Mouse (Mus musculus) embryonic facial prominence, embryonic 14.5 days (tissue): ENCODE measurements at regions not wholly inside any gene's neighbourhood (a gene's known extent, or its start where the extent isn't known, plus 50 kb on each side); places are given as distances from the start of the nearest gene placed in this dataset.

Experiments
- ATAC-seq: fragments of 200-750 bp; cut with Nextera tagmentation; 2 replicates; pipeline ENCODE4 v1.8.0; 2017; ENCODE audit warnings: low read depth, moderate number of reproducible peaks, moderate TSS enrichment
- DNase-seq: peaks from one replicate; pipeline ENCODE4 v3.0.0-alpha.2; 2015; ENCODE audit warnings: low spot score
- H3K27ac ChIP-seq: fragments of 300-500 bp; sonication (generic); replicated peaks from 2 replicates; pipeline ENCODE4 v1.5.1; 2014; ENCODE audit warnings: low read depth, mild to moderate bottlenecking, low read length, moderate library complexity
- H3K27me3 ChIP-seq: fragments of 300-500 bp; sonication (generic); replicated peaks from 2 replicates; pipeline ENCODE4 v1.6.1; 2014; ENCODE audit warnings: low read length; ENCODE audit not compliant: control insufficient read depth, insufficient read depth
- H3K36me3 ChIP-seq: fragments of 300-500 bp; sonication (generic); 2 replicates; pipeline ENCODE4 v1.6.1; 2014; ENCODE audit warnings: low read length, mixed read lengths; ENCODE audit not compliant: control insufficient read depth, insufficient read depth
- H3K4me1 ChIP-seq: fragments of 300-500 bp; sonication (generic); 2 replicates; pipeline ENCODE4 v1.6.1; 2014; ENCODE audit warnings: antibody characterized with exemption, low read length; ENCODE audit not compliant: control insufficient read depth, insufficient read depth
- H3K4me2 ChIP-seq: fragments of 300-500 bp; sonication (generic); 2 replicates; pipeline ENCODE4 v1.6.1; 2014; ENCODE audit warnings: low read depth, mild to moderate bottlenecking, low read length, moderate library complexity, mixed read lengths
- H3K4me3 ChIP-seq: fragments of 300-500 bp; sonication (generic); 2 replicates; pipeline ENCODE4 v1.5.1; 2014; ENCODE audit warnings: low read depth, mild to moderate bottlenecking, low read length
- H3K9ac ChIP-seq: fragments of 300-500 bp; sonication (generic); 2 replicates; pipeline ENCODE4 v1.6.1; 2014; ENCODE audit warnings: low read depth, mild to moderate bottlenecking, low read length, moderate library complexity, mixed read lengths
- H3K9me3 ChIP-seq: fragments of 300-500 bp; sonication (generic); 2 replicates; pipeline ENCODE4 v1.6.1; 2016; ENCODE audit warnings: low read length; ENCODE audit not compliant: control insufficient read depth
- WGBS: fragments of 180-500 bp; shearing (Covaris S2); extraction: QIAGEN DNeasy Blood & Tissue Kit; methylation state at CpG from one replicate; pipeline ENCODE4 v1.1.7; 2014; 5-methylcytosine and 5-hydroxymethylcytosine counted together

GRCm38 (mm10) chr10:17516068-17516467, 206.9 kb upstream of the Cited2 start:
- Histone ChIP-seq H3K27me3 (no peaks in the 10 kb centered on the region), H3K4me2 (no peak overlapping the region), H3K4me1 (peaks cover 7% of the 10 kb centered on the region; the same call in 1 of the 2 replicates), H3K36me3 (no peaks in the 10 kb centered on the region), H3K27ac (no peak overlapping the region), H3K9me3 (peaks cover 3% of the 10 kb centered on the region; the same call in 1 of the 2 replicates), H3K4me3 (no peak overlapping the region), H3K9ac (no peak overlapping the region)
- ATAC-seq (no peak), DNase-seq (no peak)
- 94% methylated on average over 2 of the region's 2 CpGs for WGBS

- no peak for DNase-seq
- Histone ChIP-seq H3K4me1 (peaks cover 5% of the 10 kb centered on the region; the same call in 1 of the 2 replicates), H3K9me3 (peaks cover 4% of the 10 kb centered on the region; the same call in 1 of the 2 replicates), H3K4me2 (no peak overlapping the region), H3K36me3 (no peaks in the 10 kb centered on the region), H3K9ac (0 out of 2 replicates have a peak overlapping the region, but pooled peaks have one; percentile 2), H3K4me3 (no peak overlapping the region), H3K27ac (no peak overlapping the region), H3K27me3 (no peaks in the 10 kb centered on the region)
- ATAC-seq, result peak; percentile 65; the same call in 1 of the 2 replicates
- 64% methylated on average over 9 of the region's 9 CpGs for WGBS
Observed at GRCm38 (mm10) chr10:17518423-17519175, 204.4 kb upstream of the Cited2 start.

- H3K36me3 ChIP-seq, result no peaks in the 10 kb centered on the region
- ATAC-seq (no peak), DNase-seq (peak; percentile 85)
- WGBS, result 20% methylated on average over 5 of the region's 5 CpGs
- peaks cover 5% of the 10 kb centered on the region; the same call in 1 of the 2 replicates for H3K4me1 ChIP-seq
- H3K9me3 ChIP-seq, result peaks cover 4% of the 10 kb centered on the region; the same call in 1 of the 2 replicates
- H3K4me3 ChIP-seq, result no peak overlapping the region
- no peaks in the 10 kb centered on the region for H3K27me3 ChIP-seq
- peak overlapping the region; percentile 46; the same call in 1 of the 2 replicates for H3K27ac ChIP-seq
- H3K9ac ChIP-seq, result no peak overlapping the region
- peak overlapping the region; percentile 31 for H3K4me2 ChIP-seq
Observed at GRCm38 (mm10) chr10:17522026-17522541, 200.9 kb upstream of the Cited2 start.

- Histone ChIP-seq H3K9ac (no peak overlapping the region), H3K4me2 (no peak overlapping the region), H3K27me3 (no peaks in the 10 kb centered on the region), H3K36me3 (no peaks in the 10 kb centered on the region), H3K27ac (no peak overlapping the region), H3K9me3 (peaks cover 4% of the 10 kb centered on the region; the same call in 1 of the 2 replicates), H3K4me3 (no peak overlapping the region), H3K4me1 (peaks cover 5% of the 10 kb centered on the region; the same call in 1 of the 2 replicates)
- no peak for ATAC-seq
- DNase-seq, result no peak
- WGBS, result 72% methylated on average over 6 of the region's 6 CpGs
Observed at GRCm38 (mm10) chr10:17523558-17524328, 199.3 kb upstream of the Cited2 start.

- no peak overlapping the region for H3K4me3 ChIP-seq
- no peak for DNase-seq
- H3K27me3 ChIP-seq, result no peaks in the 10 kb centered on the region
- H3K4me2 ChIP-seq, result no peak overlapping the region
- no peak overlapping the region for H3K9ac ChIP-seq
- H3K4me1 ChIP-seq, result peaks cover under 1% of the 10 kb centered on the region; the same call in 1 of the 2 replicates
- H3K36me3 ChIP-seq, result no peaks in the 10 kb centered on the region
- H3K27ac ChIP-seq, result no peak overlapping the region
- ATAC-seq, result no peak
- H3K9me3 ChIP-seq, result no peaks in the 10 kb centered on the region
- WGBS, result 73% methylated on average over 4 of the region's 4 CpGs
Observed at GRCm38 (mm10) chr10:17527151-17527737, 195.8 kb upstream of the Cited2 start.

- Histone ChIP-seq H3K9ac (no peak overlapping the region), H3K27me3 (no peaks in the 10 kb centered on the region), H3K4me3 (no peak overlapping the region), H3K27ac (no peak overlapping the region), H3K4me1 (no peaks in the 10 kb centered on the region), H3K4me2 (no peak overlapping the region), H3K9me3 (no peaks in the 10 kb centered on the region), H3K36me3 (no peaks in the 10 kb centered on the region)
- WGBS, result 51% methylated on average over 2 of the region's 2 CpGs
- ATAC-seq (no peak), DNase-seq (no peak)
Observed at GRCm38 (mm10) chr10:17528116-17528515, 194.9 kb upstream of the Cited2 start.

- no peaks in the 10 kb centered on the region for H3K9me3 ChIP-seq
- WGBS, result 75% methylated on average over 6 of the region's 6 CpGs
- no peak overlapping the region for H3K27ac ChIP-seq
- DNase-seq (no peak), ATAC-seq (no peak)
- H3K27me3 ChIP-seq, result no peaks in the 10 kb centered on the region
- H3K4me2 ChIP-seq, result no peak overlapping the region
- H3K9ac ChIP-seq, result no peak overlapping the region
- no peaks in the 10 kb centered on the region for H3K36me3 ChIP-seq
- H3K4me1 ChIP-seq, result no peaks in the 10 kb centered on the region
- no peak overlapping the region for H3K4me3 ChIP-seq
Observed at GRCm38 (mm10) chr10:17528846-17529245, 194.2 kb upstream of the Cited2 start.

- Histone ChIP-seq H3K4me3 (no peak overlapping the region), H3K4me1 (no peaks in the 10 kb centered on the region), H3K9ac (no peak overlapping the region), H3K9me3 (no peaks in the 10 kb centered on the region), H3K4me2 (no peak overlapping the region), H3K36me3 (no peaks in the 10 kb centered on the region), H3K27ac (no peak overlapping the region), H3K27me3 (no peaks in the 10 kb centered on the region)
- WGBS, result 93% methylated on average over 4 of the region's 4 CpGs
- ATAC-seq (no peak), DNase-seq (no peak)
Observed at GRCm38 (mm10) chr10:17529851-17530509, 193.0 kb upstream of the Cited2 start.
